Mouse (Mus musculus): Measurements from ENCODE around the gene Ankrd13b. TPM values are rescaled to one million over a fixed set of nuclear protein-coding genes. Genes with fewer than 3 reads are reported as not detected.

Ankrd13b gene
- polyA plus RNA-seq, 1 experiment from 2014 or later = 11.6 TPM

DNA sequence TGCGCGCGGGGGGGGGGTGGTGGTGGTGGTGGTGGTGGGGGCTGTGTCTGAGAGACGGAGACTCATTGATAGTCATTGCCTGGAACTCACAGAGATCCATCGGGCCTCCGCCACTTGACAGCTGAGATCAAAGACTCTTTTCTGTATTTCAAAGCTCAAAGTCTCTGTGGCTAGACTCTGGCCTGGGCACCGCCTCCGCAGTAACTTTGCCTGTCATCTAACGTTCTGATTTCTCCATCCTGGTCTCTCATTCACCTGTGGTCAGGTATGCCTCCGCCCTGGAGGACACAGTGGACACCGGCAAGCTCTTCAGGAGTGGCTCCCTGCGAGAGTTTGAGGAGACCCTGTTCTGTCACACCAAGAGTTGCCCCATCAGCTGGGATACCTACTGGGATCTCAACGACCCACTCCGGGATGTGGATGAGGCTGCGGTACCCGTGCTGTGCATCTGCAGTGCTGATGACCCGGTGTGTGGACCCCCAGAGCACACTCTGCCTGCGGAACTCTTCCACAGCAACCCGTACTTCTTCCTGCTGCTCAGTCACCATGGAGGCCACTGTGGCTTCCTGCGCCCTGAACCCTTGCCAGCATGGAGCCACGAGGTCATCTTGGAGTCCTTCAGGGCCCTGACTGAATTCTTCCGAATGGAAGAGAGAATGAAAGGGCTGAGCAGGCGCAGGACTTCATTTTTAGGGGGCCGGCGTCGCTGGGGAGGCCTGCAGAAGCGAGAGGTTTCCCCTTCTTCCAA lies 28.7 kb upstream of the Ankrd13b start:
- Histone ChIP-seq H3K27me3 (replicated peaks; ENCODE audit: control insufficient read depth, insufficient read depth, low read length) (peaks cover 28% of the 10 kb centered on the region), H3K4me1 (ENCODE audit: control insufficient read depth, insufficient read depth, low read length) (peaks cover 23% of the 10 kb centered on the region), H3K4me3 (ENCODE audit: low read depth, low read length) (no peak overlapping the region), H3K9ac (ENCODE audit: low read depth, low read length) (no peak overlapping the region), H3K36me3 (ENCODE audit: control insufficient read depth, insufficient read depth, low read length) (no peaks in the 10 kb centered on the region), H3K9me3 (ENCODE audit: control insufficient read depth, low read length) (no peaks in the 10 kb centered on the region), H3K4me2 (ENCODE audit: low read depth, low read length) (no peak overlapping the region), H3K27ac (replicated peaks; ENCODE audit: low read depth, low read length) (no peak overlapping the region)
- WGBS = 79% methylated on average over 25 of the region's 27 CpGs
- no peak for DNase-seq (ENCODE audit: low spot score)
- ATAC-seq (ENCODE audit: low read depth) = no peak

DNA sequence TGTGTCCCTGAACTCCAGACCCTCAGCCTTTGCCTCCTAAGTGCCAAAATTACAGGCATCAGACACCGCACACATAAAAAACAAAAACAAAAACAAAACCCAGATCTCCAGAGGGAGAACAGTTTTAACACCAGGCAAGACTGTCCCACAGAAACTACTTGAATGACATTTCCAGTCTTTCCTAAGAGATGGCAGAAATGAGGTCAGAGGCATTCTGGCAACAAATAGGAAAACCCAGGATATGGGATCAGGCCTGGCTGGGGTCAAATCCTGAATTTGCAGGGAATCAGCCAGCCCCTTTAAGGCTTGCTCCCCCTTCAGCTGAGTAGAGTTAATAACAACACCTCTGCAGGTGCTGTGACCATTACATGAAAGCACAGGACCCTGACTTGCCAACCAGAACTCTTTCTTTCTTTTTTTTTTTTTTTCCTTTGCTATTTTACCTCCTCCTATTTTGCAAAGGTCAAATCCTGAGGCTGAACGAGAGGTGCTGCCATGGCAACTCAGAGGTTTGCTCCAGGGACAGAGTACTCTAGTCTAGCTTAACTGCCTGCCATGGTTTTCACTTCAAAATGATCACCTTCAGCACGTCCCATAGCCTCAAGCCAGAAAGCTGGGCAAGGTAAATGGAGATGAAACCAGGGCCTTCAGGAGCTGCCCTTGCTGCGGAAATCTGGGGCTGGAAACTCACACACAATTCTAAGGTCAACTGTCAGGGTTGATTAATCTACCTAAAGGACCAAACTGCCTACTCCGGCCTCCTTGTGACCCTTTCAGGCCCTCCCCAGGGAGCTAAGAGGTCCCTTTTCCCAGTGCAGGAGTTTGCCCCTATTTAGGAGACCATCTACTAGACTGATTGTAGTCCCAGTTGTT lies 27.3 kb upstream of the Ankrd13b start:
- peaks cover 28% of the 10 kb centered on the region for H3K27me3 ChIP-seq (replicated peaks; ENCODE audit: control insufficient read depth, insufficient read depth, low read length)
- H3K9me3 ChIP-seq (ENCODE audit: control insufficient read depth, low read length) = no peaks in the 10 kb centered on the region
- 50% methylated on average over 5 of the region's 5 CpGs for WGBS
- H3K4me2 ChIP-seq (ENCODE audit: low read depth, low read length) = no peak overlapping the region
- H3K4me3 ChIP-seq (ENCODE audit: low read depth, low read length) = no peak overlapping the region
- no peak for ATAC-seq (ENCODE audit: low read depth)
- no peaks in the 10 kb centered on the region for H3K36me3 ChIP-seq (ENCODE audit: control insufficient read depth, insufficient read depth, low read length)
- H3K4me1 ChIP-seq (ENCODE audit: control insufficient read depth, insufficient read depth, low read length) = peaks cover 31% of the 10 kb centered on the region
- no peak for DNase-seq (ENCODE audit: low spot score)
- no peak overlapping the region for H3K9ac ChIP-seq (ENCODE audit: low read depth, low read length)
- no peak overlapping the region for H3K27ac ChIP-seq (replicated peaks; ENCODE audit: low read depth, low read length)

DNA sequence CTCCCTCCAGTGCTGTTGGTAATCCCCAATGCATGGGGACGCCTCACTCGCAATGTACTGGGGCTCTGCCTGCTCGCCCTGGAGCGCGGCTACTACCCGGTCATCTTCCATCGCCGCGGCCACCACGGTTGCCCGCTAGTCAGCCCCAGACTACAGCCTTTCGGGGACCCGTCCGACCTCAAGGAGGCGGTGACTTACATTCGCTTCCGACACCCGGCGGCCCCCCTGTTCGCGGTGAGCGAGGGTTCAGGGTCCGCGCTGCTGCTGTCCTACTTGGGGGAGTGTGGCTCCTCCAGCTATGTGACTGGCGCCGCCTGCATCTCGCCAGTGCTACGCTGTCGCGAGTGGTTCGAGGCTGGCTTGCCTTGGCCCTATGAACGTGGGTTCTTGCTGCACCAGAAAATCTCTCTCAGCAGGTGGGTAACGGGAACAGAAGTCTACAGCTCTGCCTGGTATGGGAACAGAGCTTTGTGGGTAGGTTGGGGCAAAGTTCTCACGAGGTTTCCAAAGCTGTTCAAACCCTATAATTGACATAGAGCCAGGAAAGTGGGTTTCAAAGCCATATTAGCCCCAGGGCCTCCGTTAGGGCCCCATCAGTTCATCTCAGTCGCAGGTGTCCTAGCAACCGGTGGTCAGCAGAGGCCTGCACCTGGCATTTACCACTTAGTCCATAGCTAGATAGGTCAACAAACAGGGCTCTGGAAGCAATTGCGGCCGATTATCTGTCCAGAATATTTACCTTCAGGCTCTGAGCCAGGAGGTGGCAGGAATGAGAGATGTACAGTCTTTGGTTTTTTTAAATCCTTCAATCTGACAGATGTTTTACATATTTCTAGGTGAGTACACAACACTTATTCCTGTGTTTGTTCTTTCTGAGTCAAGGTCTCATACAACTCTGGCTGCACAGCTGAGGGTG lies 26.4 kb upstream of the Ankrd13b start, which contains the start of gene Trp53i13:
Gene Trp53i13 (minus strand): TSS at position 344 of the 916 bp plus-strand sequence.
- 9% methylated on average over 31 of the region's 39 CpGs for WGBS
- peaks cover 34% of the 10 kb centered on the region for H3K4me1 ChIP-seq (ENCODE audit: control insufficient read depth, insufficient read depth, low read length)
- ATAC-seq (ENCODE audit: low read depth) = no peak
- H3K36me3 ChIP-seq (ENCODE audit: control insufficient read depth, insufficient read depth, low read length) = no peaks in the 10 kb centered on the region
- peak within 1 kb of the TSS; percentile 61 for H3K9ac ChIP-seq (ENCODE audit: low read depth, low read length)
- peak within 1 kb of the TSS; percentile 74 for H3K4me3 ChIP-seq (ENCODE audit: low read depth, low read length)
- peak within 1 kb of the TSS; percentile 97 for H3K4me2 ChIP-seq (ENCODE audit: low read depth, low read length)
- peaks cover 28% of the 10 kb centered on the region for H3K27me3 ChIP-seq (replicated peaks; ENCODE audit: control insufficient read depth, insufficient read depth, low read length)
- H3K9me3 ChIP-seq (ENCODE audit: control insufficient read depth, low read length) = no peaks in the 10 kb centered on the region
- no peak for DNase-seq (ENCODE audit: low spot score)
- no peak within 1 kb of the TSS for H3K27ac ChIP-seq (replicated peaks; ENCODE audit: low read depth, low read length)

DNA sequence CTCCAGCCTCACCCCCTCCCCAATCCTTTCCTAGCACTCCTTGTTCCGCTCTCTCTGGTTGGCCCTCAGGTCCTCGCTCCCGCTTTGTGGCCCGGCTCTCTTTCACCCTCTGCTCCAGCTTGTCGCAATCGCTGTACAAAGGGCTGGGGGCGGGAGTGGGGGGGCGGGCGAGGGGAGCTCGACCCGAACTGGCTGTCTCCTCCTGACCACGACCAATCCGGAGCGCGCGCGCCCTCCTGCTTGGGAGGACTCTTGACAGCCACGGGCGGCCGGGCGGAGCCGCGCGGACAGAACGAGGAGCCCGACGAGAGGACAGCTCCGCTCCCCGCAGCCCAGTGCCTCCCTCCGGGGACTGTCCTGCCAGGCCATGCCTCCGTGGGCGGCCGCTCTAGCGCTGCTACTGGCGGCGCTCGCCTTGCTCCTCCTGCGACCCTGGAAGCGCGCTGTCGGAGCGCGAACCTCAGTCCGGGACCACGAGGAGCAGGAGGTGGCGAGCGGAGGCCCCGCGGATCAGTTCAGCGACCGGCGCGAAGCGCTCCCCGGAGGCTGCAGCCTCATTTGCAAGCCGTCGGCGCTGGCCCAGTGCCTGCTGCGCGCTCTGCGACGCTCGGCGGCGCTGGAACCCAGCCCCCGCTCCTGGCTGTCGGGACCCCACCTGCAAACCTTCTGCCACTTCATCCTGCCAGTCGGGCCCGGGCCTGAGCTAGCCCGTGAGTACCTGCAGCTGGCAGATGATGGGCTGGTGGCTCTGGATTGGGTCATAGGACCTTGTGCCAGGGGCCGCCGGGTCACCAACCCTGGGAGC lies 25.6 kb upstream of the Ankrd13b start, which contains the start of gene Abhd15:
Gene Abhd15 (plus strand): TSS at position 290 of the 805 bp plus-strand sequence.
- Histone ChIP-seq H3K27ac (replicated peaks; ENCODE audit: low read depth, low read length) (no peak within 1 kb of the TSS), H3K27me3 (replicated peaks; ENCODE audit: control insufficient read depth, insufficient read depth, low read length) (peaks cover 28% of the 10 kb centered on the region), H3K4me2 (ENCODE audit: low read depth, low read length) (peak within 1 kb of the TSS; percentile 97), H3K36me3 (ENCODE audit: control insufficient read depth, insufficient read depth, low read length) (no peaks in the 10 kb centered on the region), H3K9ac (ENCODE audit: low read depth, low read length) (peak within 1 kb of the TSS; percentile 64), H3K9me3 (ENCODE audit: control insufficient read depth, low read length) (no peaks in the 10 kb centered on the region), H3K4me1 (ENCODE audit: control insufficient read depth, insufficient read depth, low read length) (peaks cover 30% of the 10 kb centered on the region), H3K4me3 (ENCODE audit: low read depth, low read length) (peak within 1 kb of the TSS; percentile 74)
- peak; percentile 47 for ATAC-seq (ENCODE audit: low read depth)
- peak; percentile 87 for DNase-seq (ENCODE audit: low spot score)
- WGBS = 1% methylated on average over 37 of the region's 72 CpGs

DNA sequence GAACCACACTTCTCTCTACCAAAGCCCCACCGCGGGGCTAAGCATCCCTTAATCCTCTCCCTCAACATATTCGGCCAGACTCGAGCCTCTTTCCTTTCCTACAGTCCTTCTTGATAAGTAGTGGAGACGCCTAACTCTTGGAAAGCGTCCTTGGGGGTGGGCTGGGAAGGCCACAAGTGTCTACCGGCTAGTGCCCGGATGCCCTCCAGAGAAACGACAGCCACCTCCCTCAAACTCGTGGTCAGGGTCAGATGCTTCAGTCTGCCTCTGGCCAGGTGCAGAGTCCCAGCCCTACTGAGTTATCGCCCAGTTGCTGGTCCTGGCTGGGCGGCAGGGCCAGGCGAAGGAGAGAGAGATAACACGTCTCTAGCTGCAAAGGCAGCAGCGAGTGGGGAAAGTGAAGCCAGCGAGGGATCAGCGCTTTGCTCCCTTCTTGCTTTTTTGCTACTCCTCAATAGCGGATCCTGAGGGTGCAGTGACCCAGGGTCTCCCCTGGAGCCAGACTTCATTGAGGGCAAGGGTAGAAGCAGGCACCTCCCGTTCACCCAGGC lies 24.9 kb upstream of the Ankrd13b start:
- 13% methylated on average over 19 of the region's 19 CpGs for WGBS
- Histone ChIP-seq H3K36me3 (ENCODE audit: control insufficient read depth, insufficient read depth, low read length) (no peaks in the 10 kb centered on the region), H3K27ac (replicated peaks; ENCODE audit: low read depth, low read length) (no peak overlapping the region), H3K27me3 (replicated peaks; ENCODE audit: control insufficient read depth, insufficient read depth, low read length) (peaks cover 28% of the 10 kb centered on the region), H3K4me2 (ENCODE audit: low read depth, low read length) (peak overlapping the region; percentile 97), H3K4me1 (ENCODE audit: control insufficient read depth, insufficient read depth, low read length) (peaks cover 30% of the 10 kb centered on the region), H3K4me3 (ENCODE audit: low read depth, low read length) (peak overlapping the region; percentile 74), H3K9ac (ENCODE audit: low read depth, low read length) (peak overlapping the region; percentile 61), H3K9me3 (ENCODE audit: control insufficient read depth, low read length) (no peaks in the 10 kb centered on the region)
- no peak for DNase-seq (ENCODE audit: low spot score)
- no peak for ATAC-seq (ENCODE audit: low read depth)

DNA sequence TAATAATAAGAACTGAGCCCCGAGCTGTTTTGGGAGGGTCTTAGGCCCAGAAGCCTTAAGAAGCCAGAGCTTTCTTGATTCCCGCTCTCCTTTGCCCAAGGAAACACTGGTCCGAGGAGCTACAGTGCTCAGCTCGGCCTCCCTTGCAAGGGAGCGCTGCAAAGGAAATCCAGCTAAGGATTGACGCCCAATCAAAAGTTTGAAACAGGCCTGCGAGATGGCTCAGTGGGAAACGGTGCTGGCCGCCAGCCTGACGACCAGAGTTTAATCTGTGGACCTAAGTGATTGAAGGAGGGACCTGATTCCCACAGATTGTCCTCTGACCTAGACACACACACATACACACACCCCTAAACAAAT lies 24.3 kb upstream of the Ankrd13b start:
- peaks cover 28% of the 10 kb centered on the region for H3K27me3 ChIP-seq (replicated peaks; ENCODE audit: control insufficient read depth, insufficient read depth, low read length)
- 8% methylated on average over 10 of the region's 10 CpGs for WGBS
- peak overlapping the region; percentile 2; the same call in 1 of the 2 replicates for H3K27ac ChIP-seq (replicated peaks; ENCODE audit: low read depth, low read length)
- ATAC-seq (ENCODE audit: low read depth) (no peak), DNase-seq (ENCODE audit: low spot score) (no peak)
- H3K36me3 ChIP-seq (ENCODE audit: control insufficient read depth, insufficient read depth, low read length) = peaks cover 5% of the 10 kb centered on the region; the same call in 1 of the 2 replicates
- peak overlapping the region; percentile 97 for H3K4me2 ChIP-seq (ENCODE audit: low read depth, low read length)
- H3K4me1 ChIP-seq (ENCODE audit: control insufficient read depth, insufficient read depth, low read length) = peaks cover 30% of the 10 kb centered on the region
- peak overlapping the region; percentile 64 for H3K9ac ChIP-seq (ENCODE audit: low read depth, low read length)
- H3K4me3 ChIP-seq (ENCODE audit: low read depth, low read length) = peak overlapping the region; percentile 74
- no peaks in the 10 kb centered on the region for H3K9me3 ChIP-seq (ENCODE audit: control insufficient read depth, low read length)

DNA sequence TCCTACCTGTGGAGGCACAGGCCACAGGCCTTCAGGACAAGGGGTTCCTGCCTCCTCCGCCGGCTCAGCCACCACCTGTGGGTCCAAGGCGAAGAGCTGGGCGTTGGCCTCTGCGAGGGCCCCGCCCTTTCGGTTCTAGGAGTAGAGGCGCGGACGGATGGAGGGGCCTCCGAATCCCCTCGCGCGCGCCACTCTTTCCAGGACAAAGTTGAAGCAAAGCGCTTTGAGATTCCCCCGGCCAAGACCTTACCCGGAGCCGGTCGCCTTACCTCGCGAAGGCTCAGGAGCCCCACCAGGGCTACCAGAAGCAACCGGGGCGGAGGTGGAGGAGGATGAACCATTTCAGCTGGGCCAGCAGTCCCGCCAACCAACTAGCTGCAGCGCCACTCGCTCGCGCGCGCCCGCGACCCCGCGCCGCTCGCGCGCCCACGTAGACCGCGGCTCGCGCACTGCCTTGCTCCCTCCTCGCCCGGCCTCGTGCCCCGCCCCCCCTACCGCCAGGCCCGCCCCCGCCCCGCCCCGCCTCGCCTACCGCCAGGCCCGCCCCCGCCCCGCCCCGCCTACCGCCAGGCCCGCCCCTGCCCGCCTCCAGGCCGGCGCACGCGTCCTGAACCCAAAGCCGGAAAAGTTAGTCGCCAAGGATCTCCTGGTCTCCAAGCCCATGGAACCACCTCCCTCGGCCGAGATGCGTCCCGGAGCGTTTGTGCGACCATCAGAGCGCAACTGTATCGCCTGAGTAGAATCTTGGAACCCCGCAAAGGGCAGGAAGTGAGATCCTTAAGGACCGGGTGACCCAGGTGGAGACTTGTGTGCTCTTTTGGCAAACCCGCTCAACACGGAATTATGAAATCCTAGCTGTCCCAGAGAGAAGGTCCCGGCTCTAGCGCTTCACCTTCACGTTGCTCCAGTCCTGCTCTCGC lies 23.7 kb upstream of the Ankrd13b start:
- Histone ChIP-seq H3K36me3 (ENCODE audit: control insufficient read depth, insufficient read depth, low read length) (peaks cover 9% of the 10 kb centered on the region; the same call in 1 of the 2 replicates), H3K9me3 (ENCODE audit: control insufficient read depth, low read length) (no peaks in the 10 kb centered on the region), H3K4me2 (ENCODE audit: low read depth, low read length) (peak overlapping the region; percentile 97), H3K27ac (replicated peaks; ENCODE audit: low read depth, low read length) (peak overlapping the region; percentile 73), H3K4me1 (ENCODE audit: control insufficient read depth, insufficient read depth, low read length) (peaks cover 36% of the 10 kb centered on the region), H3K4me3 (ENCODE audit: low read depth, low read length) (peak overlapping the region; percentile 74), H3K9ac (ENCODE audit: low read depth, low read length) (peak overlapping the region; percentile 78), H3K27me3 (replicated peaks; ENCODE audit: control insufficient read depth, insufficient read depth, low read length) (peaks cover 28% of the 10 kb centered on the region)
- peak; percentile 79 for ATAC-seq (ENCODE audit: low read depth)
- WGBS = under 1% methylated on average over 36 of the region's 84 CpGs
- peak; percentile 92 for DNase-seq (ENCODE audit: low spot score)
